Comparison of ENCODE assay signal across 27 mouse cellular contexts in the genomic region with DNA sequence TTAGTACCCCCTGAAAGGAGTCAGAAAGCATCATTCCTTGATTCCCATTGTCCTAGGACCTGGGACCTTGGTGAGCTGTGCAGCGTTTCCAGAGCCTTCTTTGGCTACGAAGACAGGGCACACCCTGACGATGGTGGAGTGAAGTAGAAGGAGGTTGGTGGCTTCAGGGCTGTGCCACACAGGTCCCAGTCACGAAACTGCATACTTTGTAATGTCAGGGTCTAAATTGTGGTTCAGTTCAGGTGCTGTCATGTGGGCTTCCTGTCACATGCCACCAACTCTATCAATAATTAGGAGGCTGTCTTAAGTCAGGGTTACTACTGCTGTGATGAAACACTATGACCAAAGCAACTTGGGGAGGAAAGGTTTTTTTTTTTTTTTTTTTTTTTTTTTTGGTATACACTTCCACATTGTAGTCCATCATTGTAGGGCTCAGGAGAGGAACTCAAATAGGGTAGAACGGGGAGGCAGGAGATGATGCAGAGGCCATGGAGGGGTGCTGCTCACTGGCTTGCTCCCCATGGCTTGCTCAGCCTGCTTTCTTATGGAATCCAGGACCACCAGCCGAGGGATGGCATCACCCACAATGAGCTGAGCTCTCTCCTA.
DNase-seq lines count a peak whose midpoint lies in the region; ATAC-seq and TF ChIP-seq lines count a peak whose summit lies in the region.
"Had no signal": no experiment of that assay in that cellular context is flagged by ENCODE, and none has a peak within 500 bp of the region (broad histone marks: within the 10 kb centered on the region; RNA-seq: fewer than 3 reads in every experiment).

No protein-coding gene starts in this region.

- no peaks in the 10 kb centered on the region for H3K36me3 ChIP-seq in midbrain, postnatal 0 days (ENCODE audit: insufficient read depth, low read length)
- H3K36me3 ChIP-seq: embryonic facial prominence, embryonic 15.5 days; forebrain, embryonic 15.5 days; limb, embryonic 15.5 days; liver, embryonic 15.5 days; lung, embryonic 15.5 days; midbrain, embryonic 10.5 days had no signal

- no peak overlapping the region for H3K4me2 ChIP-seq in midbrain, postnatal 0 days (ENCODE audit: low read depth, low read length, poor library complexity, severe bottlenecking)
- H3K4me2 ChIP-seq: embryonic facial prominence, embryonic 15.5 days; forebrain, embryonic 15.5 days; heart, embryonic 11.5 days; limb, embryonic 15.5 days; liver, embryonic 15.5 days; lung, embryonic 15.5 days had no signal

- 0 out of 2 replicates have a peak overlapping the region, but pooled peaks have one; percentile 21 for H3K27ac ChIP-seq in brown adipose tissue, adult 24 weeks (replicated peaks; ENCODE audit: low read depth, low read length)
- no peak overlapping the region for H3K27ac ChIP-seq in midbrain, postnatal 0 days (ENCODE audit: low read depth, low read length)
- H3K27ac ChIP-seq: embryonic facial prominence, embryonic 15.5 days; forebrain, embryonic 15.5 days; kidney, postnatal 0 days; left cerebral cortex, adult 2 months; limb, embryonic 15.5 days; liver, embryonic 15.5 days; lung, embryonic 15.5 days; midbrain, embryonic 10.5 days had no signal

- H3K9ac ChIP-seq in midbrain, postnatal 0 days (replicated peaks; ENCODE audit: low read length, poor library complexity, severe bottlenecking), result no peak overlapping the region
- H3K9ac ChIP-seq: embryonic facial prominence, embryonic 15.5 days; forebrain, embryonic 15.5 days; limb, embryonic 15.5 days; liver, embryonic 15.5 days; lung, embryonic 15.5 days had no signal

- TF ChIP-seq CTCF in midbrain, postnatal 0 days (IDR thresholded peaks at IDR 0.05), result no peak

- H3K4me3 ChIP-seq in brown adipose tissue, adult 24 weeks (ENCODE audit: insufficient read depth, low read depth, low read length), result no peak overlapping the region
- H3K4me3 ChIP-seq in midbrain, postnatal 0 days (ENCODE audit: low read depth, low read length), result no peak overlapping the region
- H3K4me3 ChIP-seq: embryonic facial prominence, embryonic 15.5 days; forebrain, embryonic 15.5 days; left cerebral cortex, adult 2 months; limb, embryonic 15.5 days; liver, embryonic 15.5 days; lung, embryonic 15.5 days; midbrain, embryonic 10.5 days had no signal

- 85% methylated on average over 6 of the region's 6 CpGs for WGBS in midbrain, postnatal 0 days

- H3K9me3 ChIP-seq in midbrain, postnatal 0 days (ENCODE audit: low read length), result no peaks in the 10 kb centered on the region
- H3K9me3 ChIP-seq: embryonic facial prominence, embryonic 15.5 days; forebrain, embryonic 15.5 days; limb, embryonic 15.5 days; liver, embryonic 15.5 days; lung, embryonic 15.5 days; midbrain, embryonic 10.5 days had no signal

- DNase-seq in B cell, adult 2 months, result peak; percentile 51 to 57
- DNase-seq in CD4-positive, CD25-positive, alpha-beta regulatory T cell, adult 2 months (ENCODE audit: low read depth, low spot score), result peak; percentile 57
- DNase-seq in cerebellum, adult 9-11 months, result no peak
- no peak for DNase-seq in kidney, adult 8-10 months
- DNase-seq in midbrain, postnatal 0 days (ENCODE audit: low spot score), result no peak
- DNase-seq: adrenal gland, postnatal 10 days; cerebellum, adult 8-10 months; gastrocnemius, postnatal 14 days; kidney, adult 11 months; layer of hippocampus, adult 9-11 months; left cerebral cortex, postnatal 4 days; lung, postnatal 36 days; right cerebral cortex, postnatal 25 days; spleen, adult 18-20 months; thymus, adult 18-20 months had no signal

- peak; percentile 67 for ATAC-seq in megakaryocyte progenitor cell, adult 5-6 weeks (replicated peaks; ENCODE audit: poor library complexity)
- ATAC-seq in midbrain, postnatal 0 days (ENCODE audit: low FRiP score), result no peak
- ATAC-seq: activated CD4-positive, CD25-positive, alpha-beta regulatory T cell, adult 4 months; forebrain, embryonic 15.5 days had no signal

- H3K4me1 ChIP-seq in brown adipose tissue, adult 24 weeks (ENCODE audit: control insufficient read depth, insufficient read depth, insufficient read length, low read length), result peaks cover 16% of the 10 kb centered on the region
- H3K4me1 ChIP-seq in midbrain, postnatal 0 days (ENCODE audit: insufficient read depth, low read length), result no peaks in the 10 kb centered on the region
- H3K4me1 ChIP-seq: embryonic facial prominence, embryonic 15.5 days; forebrain, embryonic 15.5 days had no signal

- no peaks in the 10 kb centered on the region for H3K27me3 ChIP-seq in midbrain, postnatal 0 days (ENCODE audit: insufficient read depth, low read length)
- H3K27me3 ChIP-seq: embryonic facial prominence, embryonic 15.5 days; forebrain, embryonic 15.5 days; limb, embryonic 15.5 days; liver, embryonic 15.5 days; lung, embryonic 15.5 days had no signal

Comparison
In these comparisons a context has a peak if more than half of its experiments do, and no peak if none do; other contexts are left out.
1. DNase-seq: peak in B cell, adult 2 months (2 of 2) and CD4-positive, CD25-positive, alpha-beta regulatory T cell, adult 2 months (single experiment); none in cerebellum, adult 9-11 months (single experiment), kidney, adult 8-10 months (0 of 2) and midbrain, postnatal 0 days (single experiment).